Mouse (Mus musculus) thymus, adult 2 months (tissue): ENCODE data around the gene Rxfp4. TPM values are rescaled to one million over a fixed set of nuclear protein-coding genes. Genes with fewer than 3 reads are reported as not detected.

Source experiments
- DNase-seq: peaks from one replicate; pipeline ENCODE4 v3.0.0; 2021
- H3K27ac ChIP-seq: fragments of 200-500 bp; 2 replicates; pipeline ENCODE4 v1.5.1; 2012; ENCODE audit warnings: low read length, control low read depth; ENCODE audit not compliant: control insufficient read depth, insufficient read depth
- H3K27me3 ChIP-seq: fragments of 200-500 bp; 2 replicates; pipeline ENCODE4 v1.6.1; 2012; ENCODE audit warnings: mild to moderate bottlenecking, low read length, moderate library complexity, mixed read lengths; ENCODE audit not compliant: control insufficient read depth, insufficient read depth
- H3K36me3 ChIP-seq: fragments of 200-500 bp; 2 replicates; pipeline ENCODE4 v1.6.1; 2012; ENCODE audit warnings: mild to moderate bottlenecking, low read length, moderate library complexity; ENCODE audit not compliant: control insufficient read depth, insufficient read depth
- H3K4me1 ChIP-seq: fragments of 200-500 bp; replicated peaks from 2 replicates; pipeline ENCODE4 v1.6.1; 2012; ENCODE audit warnings: low read length; ENCODE audit not compliant: control insufficient read depth, insufficient read depth
- H3K4me3 ChIP-seq: fragments of 200-500 bp; 2 replicates; pipeline ENCODE4 v1.5.1; 2012; ENCODE audit warnings: mild to moderate bottlenecking, low read length, control low read depth, moderate library complexity; ENCODE audit not compliant: control insufficient read depth, insufficient read depth
- CTCF ChIP-seq: fragments of 200-500 bp; IDR thresholded peaks from 2 replicates; pipeline ENCODE4 v1.5.1; 2012; ENCODE audit warnings: mild to moderate bottlenecking, control low read depth, low read length, moderate library complexity, borderline replicate concordance; ENCODE audit not compliant: control insufficient read depth, poor library complexity, insufficient read depth; ENCODE audit errors: extremely low read depth
- POLR2A ChIP-seq: fragments of 200-500 bp; IDR thresholded peaks from 2 replicates; pipeline ENCODE4 v1.6.1; 2012; ENCODE audit warnings: mild to moderate bottlenecking, low read length, control low read depth, moderate library complexity; ENCODE audit not compliant: control insufficient read depth, poor library complexity, insufficient read depth; ENCODE audit errors: extremely low read depth
- WGBS: fragments of 180-500 bp; shearing (Covaris S2); methylation state at CpG from one replicate; pipeline ENCODE4 v1.1.7; 2018; 5-methylcytosine and 5-hydroxymethylcytosine counted together
- polyA plus RNA-seq: library from polyadenylated mRNA; depleted of rRNA; stranded (reverse); fragments of >200 nt; gene quantifications from 2 replicates; pipeline ENCODE4 v1.2.3, GENCODE M21; 2012

Gene Rxfp4
- polyA plus RNA-seq, 1 experiment, result not detected

- no peak overlapping the region for H3K27ac ChIP-seq
- no peak for DNase-seq
- no peak overlapping the region for H3K4me3 ChIP-seq
- peaks cover 14% of the 10 kb centered on the region for H3K36me3 ChIP-seq
- no peaks in the 10 kb centered on the region for H3K27me3 ChIP-seq
- TF ChIP-seq POLR2A (no peak), CTCF (no peak)
- 92% methylated on average over 7 of the region's 7 CpGs for WGBS
- peaks cover 45% of the 10 kb centered on the region for H3K4me1 ChIP-seq
Measured at GRCm38 (mm10) chr3:88625531-88625930, 27.4 kb downstream of the Rxfp4 start.

- TF ChIP-seq CTCF (no peak), POLR2A (no peak)
- Histone ChIP-seq H3K36me3 (peaks cover 8% of the 10 kb centered on the region), H3K4me1 (peaks cover 46% of the 10 kb centered on the region), H3K27ac (0 out of 2 replicates have a peak overlapping the region, but pooled peaks have one; percentile 1), H3K27me3 (no peaks in the 10 kb centered on the region), H3K4me3 (no peak overlapping the region)
- 20% methylated on average over 2 of the region's 2 CpGs for WGBS
- no peak for DNase-seq
Measured at GRCm38 (mm10) chr3:88624951-88625350, 28.0 kb downstream of the Rxfp4 start.

GRCm38 (mm10) chr3:88624324-88624723 lies 28.6 kb downstream of the Rxfp4 start:
- H3K4me3 ChIP-seq, result no peak overlapping the region
- H3K4me1 ChIP-seq, result peaks cover 44% of the 10 kb centered on the region
- H3K36me3 ChIP-seq, result peaks cover 2% of the 10 kb centered on the region; the same call in 1 of the 2 replicates
- no peak for DNase-seq
- TF ChIP-seq CTCF (no peak), POLR2A (no peak)
- WGBS, result 16% methylated on average over 4 of the region's 4 CpGs
- H3K27me3 ChIP-seq, result no peaks in the 10 kb centered on the region
- no peak overlapping the region for H3K27ac ChIP-seq

- peak overlapping the region; percentile 85 for H3K4me3 ChIP-seq
- H3K4me1 ChIP-seq, result peaks cover 44% of the 10 kb centered on the region
- TF ChIP-seq CTCF, result no peak
- H3K36me3 ChIP-seq, result no peaks in the 10 kb centered on the region
- WGBS, result 6% methylated on average over 15 of the region's 15 CpGs
- no peaks in the 10 kb centered on the region for H3K27me3 ChIP-seq
- peak overlapping the region; percentile 88 for H3K27ac ChIP-seq
- peak; percentile 33 for DNase-seq
Measured at GRCm38 (mm10) chr3:88623346-88624135, 29.4 kb downstream of the Rxfp4 start.

- H3K4me3 ChIP-seq, result peak overlapping the region; percentile 85
- no peak for TF ChIP-seq POLR2A
- TF ChIP-seq CTCF, result no peak
- peak overlapping the region; percentile 88 for H3K27ac ChIP-seq
- no peaks in the 10 kb centered on the region for H3K36me3 ChIP-seq
- peak; percentile 50 for DNase-seq
- H3K4me1 ChIP-seq, result peaks cover 44% of the 10 kb centered on the region
- H3K27me3 ChIP-seq, result no peaks in the 10 kb centered on the region
- 2% methylated on average over 6 of the region's 6 CpGs for WGBS
Measured at GRCm38 (mm10) chr3:88622941-88623345, 30.0 kb downstream of the Rxfp4 start.

- Histone ChIP-seq H3K4me3 (peak overlapping the region; percentile 85), H3K27me3 (no peaks in the 10 kb centered on the region), H3K36me3 (no peaks in the 10 kb centered on the region), H3K27ac (peak overlapping the region; percentile 88), H3K4me1 (peaks cover 41% of the 10 kb centered on the region)
- peak; percentile 58 for DNase-seq
- under 1% methylated on average over 24 of the region's 24 CpGs for WGBS
- TF ChIP-seq CTCF, result 0 out of 2 replicates have a peak, but pooled peaks have one; percentile 21
- TF ChIP-seq POLR2A, result 0 out of 2 replicates have a peak, but pooled peaks have one; percentile 9
Measured at GRCm38 (mm10) chr3:88622113-88622940, 30.6 kb downstream of the Rxfp4 start.
